Mouse (Mus musculus): ENCODE results near the gene Cdkn2d.

- TF ChIP-seq CTCF (IDR thresholded peaks at IDR 0.05; ENCODE audit: low read depth): no peak
- TF ChIP-seq EP300 (optimal IDR thresholded peaks at IDR 0.05): no peak
Observed at GRCm38 (mm10) chr9:21250509-21250908, 40.7 kb downstream of the Cdkn2d start.
